Mouse (Mus musculus): Measurements from ENCODE around the gene Ptpre. TPM values are rescaled to one million over a fixed set of nuclear protein-coding genes. Genes with fewer than 3 reads are reported as not detected.
"Not testable (repeated sequence)": the region's sequence is repeated elsewhere in the genome, so short reads cannot be mapped to it uniquely, and the experiment has no call there.

Ptpre gene
- polyA plus RNA-seq, 1 experiment from 2014 or later = 10.0 TPM

DNA sequence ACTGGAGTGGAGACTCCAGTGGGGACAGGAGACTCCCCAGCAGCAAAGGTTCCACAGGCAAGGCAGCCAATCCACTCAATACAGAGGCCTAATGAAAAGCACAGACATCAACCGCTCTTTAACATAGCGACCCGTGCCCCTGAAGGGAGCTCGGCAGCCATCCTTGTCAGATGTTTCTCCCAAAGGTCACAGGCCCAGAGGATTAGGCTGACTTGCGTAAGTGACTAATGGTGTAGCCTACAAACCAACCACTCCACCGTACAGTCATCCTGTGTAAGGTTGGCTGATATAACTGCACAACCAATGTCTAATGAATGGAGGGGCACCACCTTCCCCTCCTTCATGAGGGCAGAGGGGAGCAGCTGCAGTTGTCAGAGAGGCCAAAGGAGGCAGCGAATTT lies 152.1 kb downstream of the Ptpre start:
- H3K36me3 ChIP-seq = peaks cover 9% of the 10 kb centered on the region; the same call in 1 of the 2 replicates
- WGBS = 96% methylated on average over 7 of the region's 7 CpGs
- no peaks in the 10 kb centered on the region for H3K4me1 ChIP-seq
- H3K27me3 ChIP-seq (replicated peaks) = no peaks in the 10 kb centered on the region
- H3K4me3 ChIP-seq (replicated peaks) = no peak overlapping the region
- no peak for ATAC-seq (ENCODE audit: low FRiP score)
- no peak overlapping the region for H3K4me2 ChIP-seq
- no peaks in the 10 kb centered on the region for H3K9me3 ChIP-seq (replicated peaks)
- H3K27ac ChIP-seq (replicated peaks) = no peak overlapping the region
- no peak overlapping the region for H3K9ac ChIP-seq (replicated peaks)

DNA sequence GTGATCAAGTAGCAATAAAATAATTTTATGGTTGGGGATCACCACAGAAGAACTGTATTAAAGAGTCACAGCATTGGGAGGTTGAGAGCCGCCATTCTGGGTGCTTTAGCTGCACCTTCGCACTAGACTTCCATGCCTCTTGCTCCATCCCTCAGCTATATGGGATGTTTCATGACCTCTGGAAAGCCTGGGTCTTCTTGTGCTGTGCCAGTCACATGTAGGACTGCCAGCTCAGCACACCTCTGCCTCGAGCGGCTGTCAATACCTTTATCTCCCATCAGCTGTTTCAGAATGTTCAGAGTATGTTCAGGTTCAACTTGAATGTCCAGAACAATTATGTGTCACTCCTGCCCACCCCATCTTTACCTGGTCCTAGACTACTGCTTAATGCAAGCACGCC lies 154.7 kb downstream of the Ptpre start:
- Histone ChIP-seq H3K27me3 (replicated peaks) (no peaks in the 10 kb centered on the region), H3K27ac (replicated peaks) (no peak overlapping the region), H3K4me3 (replicated peaks) (no peak overlapping the region), H3K4me1 (no peaks in the 10 kb centered on the region), H3K36me3 (no peaks in the 10 kb centered on the region; the same call in 1 of the 2 replicates), H3K4me2 (no peak overlapping the region), H3K9me3 (replicated peaks) (no peaks in the 10 kb centered on the region), H3K9ac (replicated peaks) (no peak overlapping the region)
- WGBS = 95% methylated on average over 5 of the region's 5 CpGs
- ATAC-seq (ENCODE audit: low FRiP score) = no peak

DNA sequence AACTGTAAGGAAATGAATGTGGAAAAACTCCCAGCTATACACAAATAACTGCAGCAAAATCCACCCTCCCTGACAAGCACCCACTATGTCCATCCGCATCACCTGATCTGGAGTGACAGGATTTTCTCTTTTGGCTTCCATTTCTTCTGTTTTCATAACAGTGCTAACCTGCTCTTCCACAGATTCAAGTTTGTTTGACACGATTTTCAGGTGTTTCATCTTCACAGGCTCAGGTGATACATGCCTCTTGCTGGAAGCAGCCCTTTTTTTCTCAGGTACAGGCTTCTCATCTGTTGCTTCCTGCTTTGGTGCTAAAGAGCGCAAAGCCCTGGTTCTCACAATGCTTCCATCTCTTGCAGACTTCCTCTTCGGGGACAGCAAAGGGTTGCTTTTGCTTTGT lies 156.8 kb downstream of the Ptpre start:
- Histone ChIP-seq H3K36me3 (no peaks in the 10 kb centered on the region), H3K9ac (replicated peaks) (no peak overlapping the region), H3K4me3 (replicated peaks) (no peak overlapping the region), H3K4me2 (no peak overlapping the region), H3K27ac (replicated peaks) (no peak overlapping the region), H3K27me3 (replicated peaks) (no peaks in the 10 kb centered on the region), H3K9me3 (replicated peaks) (no peaks in the 10 kb centered on the region), H3K4me1 (no peaks in the 10 kb centered on the region)
- WGBS = 89% methylated on average over 4 of the region's 4 CpGs
- no peak for ATAC-seq (ENCODE audit: low FRiP score)

DNA sequence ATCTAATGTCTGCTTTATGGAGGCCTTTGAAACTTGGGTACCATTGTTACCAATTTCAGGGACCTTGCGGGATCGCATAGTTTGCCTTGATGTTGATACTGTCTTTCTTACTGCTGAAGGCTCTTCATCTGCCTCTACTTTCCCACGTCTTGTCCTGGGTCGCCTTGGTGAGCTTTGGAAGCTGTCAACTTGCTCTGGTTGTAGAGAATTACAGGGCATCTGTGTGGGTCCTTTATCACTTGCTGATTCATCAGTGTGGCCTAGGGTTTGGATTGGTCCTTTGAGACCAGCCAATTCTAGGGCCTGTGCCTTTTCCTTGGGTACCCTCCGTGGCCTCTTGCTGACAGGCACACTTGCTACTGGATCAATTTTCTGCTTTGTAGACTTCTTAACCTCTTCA lies 157.5 kb downstream of the Ptpre start:
- Histone ChIP-seq H3K4me2 (no peak overlapping the region), H3K4me3 (replicated peaks) (no peak overlapping the region), H3K27ac (replicated peaks) (no peak overlapping the region), H3K9ac (replicated peaks) (no peak overlapping the region), H3K4me1 (no peaks in the 10 kb centered on the region), H3K9me3 (replicated peaks) (no peaks in the 10 kb centered on the region), H3K36me3 (no peaks in the 10 kb centered on the region), H3K27me3 (replicated peaks) (no peaks in the 10 kb centered on the region)
- 93% methylated on average over 5 of the region's 5 CpGs for WGBS
- ATAC-seq (ENCODE audit: low FRiP score) = no peak

DNA sequence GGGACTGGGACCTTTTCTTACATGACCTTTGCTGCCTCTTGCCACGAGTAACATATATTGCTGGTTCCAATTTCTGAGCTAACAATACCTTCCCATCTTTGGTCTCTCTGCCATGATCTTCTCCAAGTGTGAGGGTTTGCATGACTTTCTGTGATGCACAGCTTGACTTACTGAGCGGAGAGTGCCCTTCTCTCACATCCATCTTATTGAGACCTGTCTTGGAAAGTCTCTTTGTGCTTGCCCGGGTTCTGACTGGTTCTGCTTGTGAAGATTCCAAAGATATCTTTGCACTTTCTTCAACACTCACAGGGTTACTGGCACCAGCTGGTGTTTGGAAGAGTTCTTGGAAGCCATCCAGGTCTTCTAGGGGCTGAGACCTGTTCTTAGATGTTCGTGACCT lies 158.8 kb downstream of the Ptpre start:
- no peaks in the 10 kb centered on the region for H3K36me3 ChIP-seq
- 96% methylated on average over 4 of the region's 4 CpGs for WGBS
- H3K9ac ChIP-seq (replicated peaks) = no peak overlapping the region

DNA sequence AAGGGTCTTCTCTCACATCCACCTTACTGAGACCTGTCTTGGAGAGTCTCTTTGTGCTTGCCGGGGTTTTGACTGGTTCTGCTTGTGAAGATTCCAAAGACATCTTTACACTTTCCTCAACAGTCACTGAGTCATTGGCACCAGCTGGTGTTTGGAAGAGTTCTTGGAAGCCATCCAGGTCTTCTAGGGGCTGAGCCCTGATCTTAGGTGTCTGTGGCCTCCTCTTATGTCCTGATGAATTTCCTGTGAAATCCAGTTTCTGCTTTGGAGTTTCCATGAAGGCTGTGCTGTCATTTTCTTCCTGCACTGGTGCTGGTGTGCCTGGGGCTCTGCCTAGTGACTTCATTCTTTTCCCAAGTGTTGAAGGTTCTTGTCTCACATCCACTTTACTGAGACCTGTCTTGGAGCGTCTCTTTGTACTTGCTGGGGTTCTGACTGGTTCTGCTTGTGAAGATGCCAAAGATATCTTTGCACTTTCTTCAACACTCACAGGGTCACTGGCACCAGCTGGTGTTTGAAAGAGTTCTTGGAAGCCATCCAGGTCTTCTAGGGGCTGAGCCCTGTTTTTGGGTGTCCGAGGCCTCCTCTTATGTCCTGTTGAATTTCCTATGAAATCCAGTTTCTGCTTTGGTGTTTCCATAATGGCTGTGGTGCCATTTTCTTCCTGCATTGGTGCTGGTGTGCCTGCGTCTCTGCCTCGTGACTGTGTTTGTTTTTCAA lies 159.9 kb downstream of the Ptpre start:
- ATAC-seq (ENCODE audit: low FRiP score); H3K27ac ChIP-seq (replicated peaks); H3K36me3 ChIP-seq; H3K27me3 ChIP-seq (replicated peaks); H3K4me2 ChIP-seq; H3K4me3 ChIP-seq (replicated peaks); H3K9me3 ChIP-seq (replicated peaks); H3K4me1 ChIP-seq; H3K9ac ChIP-seq (replicated peaks): not testable (repeated sequence)
- WGBS = 88% methylated on average over 5 of the region's 5 CpGs

More for the DNA sequence above, 158.8 kb downstream of the Ptpre start:
- ATAC-seq (ENCODE audit: low FRiP score) = no peak
- no peak overlapping the region for H3K27ac ChIP-seq (replicated peaks)
- no peak overlapping the region for H3K4me3 ChIP-seq (replicated peaks)
- no peaks in the 10 kb centered on the region for H3K4me1 ChIP-seq
- H3K9me3 ChIP-seq (replicated peaks) = no peaks in the 10 kb centered on the region
- H3K4me2 ChIP-seq = no peak overlapping the region
- no peaks in the 10 kb centered on the region for H3K27me3 ChIP-seq (replicated peaks)

DNA sequence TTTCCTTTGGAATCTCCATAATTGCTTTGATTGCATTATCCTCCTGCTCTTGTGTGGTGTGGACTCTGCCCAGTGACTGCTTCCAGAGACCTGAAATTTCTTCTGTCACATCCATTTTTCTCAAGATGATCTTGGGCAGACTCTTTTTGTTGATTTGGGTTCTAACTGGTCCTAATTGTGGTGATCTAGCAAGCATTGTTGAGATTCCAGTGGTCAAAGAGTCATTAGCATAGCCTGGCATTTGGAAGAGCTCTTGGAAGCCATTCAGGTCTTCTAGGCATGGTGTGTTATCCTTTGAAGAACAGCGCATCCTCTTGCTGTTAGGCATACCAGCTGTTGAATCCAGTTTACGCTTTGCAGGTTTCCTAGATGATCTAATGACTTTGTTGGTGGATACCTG lies 161.1 kb downstream of the Ptpre start:
- Histone ChIP-seq H3K27ac (replicated peaks) (no peak overlapping the region), H3K4me3 (replicated peaks) (no peak overlapping the region), H3K27me3 (replicated peaks) (no peaks in the 10 kb centered on the region), H3K9me3 (replicated peaks) (no peaks in the 10 kb centered on the region), H3K9ac (replicated peaks) (no peak overlapping the region), H3K4me2 (no peak overlapping the region), H3K36me3 (0 out of 2 replicates have a peak, but pooled peaks cover under 1% of the 10 kb centered on the region), H3K4me1 (no peaks in the 10 kb centered on the region)
- ATAC-seq (ENCODE audit: low FRiP score) = no peak
- 94% methylated on average over 2 of the region's 2 CpGs for WGBS

DNA sequence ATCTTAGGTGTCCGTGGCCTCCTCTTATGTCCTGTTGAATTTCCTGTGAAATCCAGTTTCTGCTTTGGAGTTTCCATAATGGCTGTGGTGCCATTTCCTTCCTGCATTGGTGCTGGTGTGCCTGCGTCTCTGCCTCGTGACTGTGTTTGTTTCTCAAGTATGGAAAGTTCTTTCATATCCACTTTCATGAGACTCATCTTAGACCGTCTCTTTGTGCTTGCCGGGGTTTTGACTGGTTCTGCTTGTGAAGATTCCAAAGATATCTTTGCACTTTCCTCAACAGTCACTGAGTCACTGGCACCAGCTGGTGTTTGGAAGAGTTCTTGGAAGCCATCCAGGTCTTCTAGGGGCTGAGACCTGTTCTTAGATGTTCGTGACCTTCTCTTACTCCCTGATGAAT lies 162.1 kb downstream of the Ptpre start:
- H3K36me3 ChIP-seq; H3K4me2 ChIP-seq; H3K27ac ChIP-seq (replicated peaks); H3K9ac ChIP-seq (replicated peaks); H3K4me1 ChIP-seq; H3K9me3 ChIP-seq (replicated peaks); ATAC-seq (ENCODE audit: low FRiP score); H3K4me3 ChIP-seq (replicated peaks); H3K27me3 ChIP-seq (replicated peaks): not testable (repeated sequence)
- WGBS = 87% methylated on average over 6 of the region's 6 CpGs

DNA sequence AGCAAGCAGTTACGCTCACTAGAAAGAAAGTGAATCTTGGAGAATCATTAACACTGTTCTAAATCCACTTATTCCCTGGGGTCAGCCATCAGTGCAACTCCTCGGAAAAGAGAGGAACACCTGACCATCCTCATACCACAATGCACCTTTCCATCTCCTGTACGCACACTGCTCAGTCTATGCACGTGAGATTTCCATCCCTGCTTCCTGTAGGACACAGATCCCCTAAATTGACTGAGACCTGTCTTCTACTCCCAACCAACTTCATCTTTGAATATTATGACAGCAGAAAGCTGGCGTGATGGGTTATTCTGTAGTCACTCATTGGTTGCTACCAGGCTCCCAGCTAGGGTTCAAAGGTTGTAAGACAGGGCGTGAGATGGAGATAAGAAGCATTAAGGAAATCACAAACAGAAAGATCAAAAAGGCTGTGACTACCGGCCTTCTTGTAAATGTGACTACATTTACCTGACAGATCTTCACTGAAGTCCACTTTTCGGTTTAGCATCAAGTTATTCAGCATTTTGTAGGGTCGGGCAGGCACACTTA lies 166.4 kb downstream of the Ptpre start:
- Histone ChIP-seq H3K9me3 (replicated peaks) (no peaks in the 10 kb centered on the region), H3K4me1 (no peaks in the 10 kb centered on the region), H3K27me3 (replicated peaks) (no peaks in the 10 kb centered on the region), H3K4me3 (replicated peaks) (no peak overlapping the region), H3K4me2 (no peak overlapping the region), H3K36me3 (0 out of 2 replicates have a peak, but pooled peaks cover 3% of the 10 kb centered on the region), H3K9ac (replicated peaks) (no peak overlapping the region), H3K27ac (replicated peaks) (no peak overlapping the region)
- no peak for ATAC-seq (ENCODE audit: low FRiP score)
- 94% methylated on average over 9 of the region's 9 CpGs for WGBS

DNA sequence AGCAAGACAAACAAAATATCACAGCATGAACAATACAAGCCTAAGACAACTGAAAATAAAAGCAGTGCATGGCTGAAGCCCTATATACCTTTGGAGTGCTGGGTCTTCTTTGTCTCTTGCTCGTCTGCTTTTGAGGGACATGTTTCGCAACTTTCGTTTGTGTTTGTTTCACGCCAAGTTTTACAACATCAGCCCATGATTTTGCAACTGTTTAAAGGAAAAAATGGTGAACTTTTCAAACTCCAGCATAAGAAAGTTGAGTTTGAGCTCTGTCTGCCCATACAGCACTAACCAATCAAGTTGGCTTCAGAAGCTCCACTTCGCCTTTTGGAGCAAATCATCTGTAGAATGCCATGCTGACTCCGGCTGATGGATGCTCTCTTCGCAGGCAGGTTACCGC lies 167.0 kb downstream of the Ptpre start:
- H3K4me3 ChIP-seq (replicated peaks) = no peak overlapping the region
- 95% methylated on average over 8 of the region's 8 CpGs for WGBS
- no peak for ATAC-seq (ENCODE audit: low FRiP score)

DNA sequence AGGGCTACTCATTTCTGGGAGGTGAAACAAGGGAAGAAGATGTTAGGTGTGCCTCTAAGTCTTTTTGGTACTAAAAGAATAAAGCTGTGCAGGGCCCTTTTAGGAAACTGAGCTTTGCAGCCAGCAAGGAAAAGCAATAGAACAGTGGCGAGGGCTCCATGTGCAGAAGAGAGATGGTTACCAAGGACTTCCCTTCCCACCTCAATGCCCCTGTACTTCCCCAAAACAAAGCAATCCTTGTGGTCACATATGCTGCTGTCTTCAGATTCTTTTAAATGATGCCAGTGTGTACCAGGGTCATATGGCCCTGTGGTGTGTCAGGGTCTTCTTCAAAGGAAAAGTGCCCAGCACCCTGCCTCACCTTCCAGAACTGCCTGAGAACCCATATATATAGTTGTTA lies 167.8 kb downstream of the Ptpre start:
- Histone ChIP-seq H3K9me3 (replicated peaks) (no peaks in the 10 kb centered on the region), H3K27me3 (replicated peaks) (no peaks in the 10 kb centered on the region), H3K27ac (replicated peaks) (no peak overlapping the region), H3K36me3 (0 out of 2 replicates have a peak, but pooled peaks cover 3% of the 10 kb centered on the region), H3K4me1 (no peaks in the 10 kb centered on the region), H3K4me2 (no peak overlapping the region), H3K9ac (replicated peaks) (no peak overlapping the region), H3K4me3 (replicated peaks) (no peak overlapping the region)
- no peak for ATAC-seq (ENCODE audit: low FRiP score)
- 96% methylated on average over 1 of the region's 1 CpGs for WGBS

More for the DNA sequence above, 167.0 kb downstream of the Ptpre start:
- Histone ChIP-seq H3K4me2 (no peak overlapping the region), H3K27me3 (replicated peaks) (no peaks in the 10 kb centered on the region), H3K27ac (replicated peaks) (no peak overlapping the region), H3K9ac (replicated peaks) (no peak overlapping the region), H3K9me3 (replicated peaks) (no peaks in the 10 kb centered on the region), H3K36me3 (0 out of 2 replicates have a peak, but pooled peaks cover 3% of the 10 kb centered on the region), H3K4me1 (no peaks in the 10 kb centered on the region)

DNA sequence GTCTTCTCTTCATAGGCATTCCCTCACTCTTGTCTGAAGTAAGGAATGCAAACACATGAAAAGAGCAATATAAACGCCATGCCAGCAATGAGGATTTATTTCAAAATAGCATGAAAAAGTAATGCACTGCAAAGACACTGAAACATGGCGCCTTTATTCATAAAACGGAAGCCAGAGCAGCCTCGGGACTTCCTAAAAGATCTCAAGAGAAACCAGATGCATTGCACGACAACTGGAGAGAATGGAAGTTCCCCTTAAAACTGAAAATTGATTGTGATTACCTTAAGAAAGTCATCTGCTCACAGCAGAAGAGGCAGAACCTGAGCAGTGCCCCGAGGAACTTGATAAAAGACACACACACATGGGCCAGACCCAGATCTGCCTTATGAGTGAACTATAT lies 168.5 kb downstream of the Ptpre start:
- 87% methylated on average over 6 of the region's 6 CpGs for WGBS

More for the DNA sequence above, 168.5 kb downstream of the Ptpre start:
- no peak overlapping the region for H3K9ac ChIP-seq (replicated peaks)
- H3K4me1 ChIP-seq = no peaks in the 10 kb centered on the region
- H3K36me3 ChIP-seq = 0 out of 2 replicates have a peak, but pooled peaks cover 3% of the 10 kb centered on the region
- no peaks in the 10 kb centered on the region for H3K9me3 ChIP-seq (replicated peaks)
- no peak overlapping the region for H3K27ac ChIP-seq (replicated peaks)
- ATAC-seq (ENCODE audit: low FRiP score) = no peak
- no peak overlapping the region for H3K4me3 ChIP-seq (replicated peaks)
- no peak overlapping the region for H3K4me2 ChIP-seq
- H3K27me3 ChIP-seq (replicated peaks) = no peaks in the 10 kb centered on the region

Data from neural tube, embryonic 15.5 days (tissue).